Mouse (Mus musculus): ENCODE results near the gene Rps2. TPM values are rescaled to one million over a fixed set of nuclear protein-coding genes. Genes with fewer than 3 reads are reported as not detected.

The Rps2 gene
- polyA plus RNA-seq, 1 experiment from 2014 or later, result 1,693 TPM

DNA sequence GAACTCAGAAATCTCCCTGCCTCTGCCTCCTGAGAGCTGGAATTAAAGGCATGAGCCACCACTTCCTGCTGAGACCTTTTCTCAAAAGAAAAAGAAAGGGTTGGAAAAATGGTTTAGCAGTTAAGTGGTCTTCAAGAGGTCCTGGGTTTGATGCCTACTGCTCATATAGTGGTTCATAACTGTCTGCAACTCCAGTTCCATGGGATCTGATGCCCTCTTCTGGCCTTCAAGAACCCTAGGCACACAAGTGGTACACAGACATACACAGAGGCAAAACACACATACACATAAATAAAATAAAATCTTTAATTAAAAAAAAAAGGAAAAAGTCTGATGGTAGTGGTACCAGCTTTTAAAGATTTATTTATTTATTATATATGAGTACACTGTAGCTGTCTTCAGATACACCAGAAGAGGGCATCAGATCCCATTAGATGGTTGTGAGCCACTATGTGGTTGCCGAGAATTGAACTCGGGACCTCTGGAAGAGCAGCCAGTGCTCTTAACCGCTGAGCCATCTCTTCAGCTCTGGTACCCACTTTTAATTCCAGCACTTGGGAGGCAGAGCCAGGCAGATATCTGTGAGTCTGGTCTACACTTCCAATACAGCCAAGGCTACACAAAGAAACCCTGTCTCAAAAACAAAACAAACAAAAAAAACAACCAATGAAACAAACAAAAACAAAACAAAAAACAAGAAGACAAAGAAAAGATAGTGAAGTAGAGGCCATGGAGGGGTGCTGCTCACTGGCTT lies 7.9 kb downstream of the Rps2 start:
- H3K4me3 ChIP-seq, result no peak overlapping the region
- 71% methylated on average over 3 of the region's 3 CpGs for WGBS
- peaks cover 18% of the 10 kb centered on the region for H3K36me3 ChIP-seq (replicated peaks)
- no peak for DNase-seq (ENCODE audit: low spot score)
- H3K27ac ChIP-seq (replicated peaks), result no peak overlapping the region
- H3K27me3 ChIP-seq (replicated peaks; ENCODE audit: low read depth, poor library complexity, severe bottlenecking), result no peaks in the 10 kb centered on the region
- peaks cover 32% of the 10 kb centered on the region for H3K4me1 ChIP-seq
- no peaks in the 10 kb centered on the region for H3K9me3 ChIP-seq

DNA sequence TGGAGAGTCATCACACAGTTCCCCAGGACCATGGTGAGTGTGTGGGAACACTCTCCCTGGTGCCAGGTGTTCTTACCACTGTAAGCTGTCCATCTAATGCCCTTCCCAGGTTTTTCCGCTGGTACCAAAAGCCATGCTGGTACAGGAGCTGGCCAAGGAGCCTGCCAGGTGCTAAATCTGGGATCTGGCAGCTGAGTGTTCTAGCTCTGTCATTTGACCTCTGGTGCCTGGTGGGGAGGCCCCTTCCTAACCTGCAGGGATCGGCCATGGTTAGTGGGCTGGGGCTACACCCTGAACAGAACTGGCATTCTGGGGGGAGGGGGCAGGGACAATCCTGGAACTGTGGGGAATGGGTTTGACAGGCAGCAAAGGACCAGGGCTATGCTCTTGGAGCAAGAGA lies 9.7 kb downstream of the Rps2 start, which contains the start of gene Rpl3l:
Gene Rpl3l (plus strand): TSS at position 203 of the 400 bp plus-strand sequence.
- H3K36me3 ChIP-seq (replicated peaks), result peaks cover under 1% of the 10 kb centered on the region
- 0 out of 2 replicates have a peak, but pooled peaks cover 8% of the 10 kb centered on the region for H3K27me3 ChIP-seq (replicated peaks; ENCODE audit: low read depth, poor library complexity, severe bottlenecking)
- peaks cover 17% of the 10 kb centered on the region for H3K4me1 ChIP-seq
- 74% methylated on average over 2 of the region's 2 CpGs for WGBS
- no peaks in the 10 kb centered on the region for H3K9me3 ChIP-seq
- no peak within 1 kb of the TSS for H3K4me3 ChIP-seq
- no peak for DNase-seq (ENCODE audit: low spot score)
- H3K27ac ChIP-seq (replicated peaks), result no peak within 1 kb of the TSS

DNA sequence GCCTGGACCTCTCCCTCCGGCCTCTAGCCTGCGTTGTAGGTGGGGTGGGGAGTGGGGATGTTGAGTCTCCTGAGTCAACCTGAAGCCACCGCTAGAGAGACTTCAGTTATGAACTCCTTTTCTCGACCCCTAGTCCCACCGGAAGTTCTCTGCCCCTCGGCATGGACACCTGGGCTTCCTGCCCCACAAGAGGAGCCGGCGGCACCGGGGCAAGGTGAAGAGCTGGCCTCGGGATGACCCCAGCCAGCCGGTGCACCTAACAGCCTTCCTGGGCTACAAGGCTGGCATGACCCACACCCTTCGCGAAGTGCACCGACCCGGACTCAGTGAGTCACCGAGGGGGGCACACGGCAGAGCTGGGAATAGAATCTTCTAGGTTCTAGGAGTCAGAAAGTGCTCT lies 10.3 kb downstream of the Rps2 start:
- H3K27me3 ChIP-seq (replicated peaks; ENCODE audit: low read depth, poor library complexity, severe bottlenecking), result 0 out of 2 replicates have a peak, but pooled peaks cover 9% of the 10 kb centered on the region
- WGBS, result 74% methylated on average over 17 of the region's 17 CpGs
- H3K4me1 ChIP-seq, result peaks cover 12% of the 10 kb centered on the region
- H3K27ac ChIP-seq (replicated peaks), result no peak overlapping the region
- H3K36me3 ChIP-seq (replicated peaks), result no peaks in the 10 kb centered on the region
- H3K9me3 ChIP-seq, result no peaks in the 10 kb centered on the region
- DNase-seq (ENCODE audit: low spot score), result no peak
- no peak overlapping the region for H3K4me3 ChIP-seq

DNA sequence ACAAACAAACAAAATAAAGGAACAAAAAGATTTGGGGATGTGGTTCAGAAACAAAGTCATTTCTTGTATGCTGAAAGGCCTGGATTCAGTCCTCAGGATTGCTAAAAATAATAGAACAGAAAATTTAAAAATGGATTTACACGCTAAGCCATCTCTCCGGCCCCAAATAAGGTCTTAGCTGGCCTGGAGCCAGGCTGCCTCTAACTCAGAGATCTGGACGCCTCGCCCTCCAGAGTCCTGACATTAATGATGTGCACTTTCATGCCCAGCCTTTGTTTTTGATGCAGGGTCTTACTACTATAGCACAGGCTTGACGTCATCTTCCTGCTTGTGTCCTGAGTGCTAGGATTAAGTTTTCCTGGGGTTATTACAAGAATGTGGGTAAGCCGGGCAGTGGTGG lies 11.2 kb downstream of the Rps2 start:
- no peak for DNase-seq (ENCODE audit: low spot score)
- WGBS, result 90% methylated on average over 6 of the region's 6 CpGs
- H3K9me3 ChIP-seq, result no peaks in the 10 kb centered on the region

DNA sequence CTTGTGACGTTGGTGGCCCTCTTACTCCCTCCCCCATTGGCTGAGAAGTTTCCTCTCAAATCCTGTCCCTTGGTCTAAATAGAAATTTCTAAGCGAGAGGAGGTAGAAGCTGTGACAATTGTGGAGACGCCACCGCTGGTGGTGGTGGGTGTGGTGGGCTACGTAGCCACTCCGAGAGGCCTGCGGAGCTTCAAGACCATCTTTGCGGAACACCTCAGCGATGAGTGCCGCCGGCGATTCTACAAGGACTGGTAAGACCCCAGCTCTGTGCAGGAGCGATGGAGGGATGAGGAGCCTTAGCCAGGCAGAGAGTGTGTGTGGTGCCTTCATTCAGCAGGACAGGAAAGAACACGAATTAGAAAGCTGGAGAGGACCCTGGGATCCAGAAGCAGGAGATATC lies 12.9 kb downstream of the Rps2 start:
- DNase-seq (ENCODE audit: low spot score), result no peak
- H3K4me3 ChIP-seq, result no peak overlapping the region

More for the DNA sequence above, 11.2 kb downstream of the Rps2 start:
- H3K27me3 ChIP-seq (replicated peaks; ENCODE audit: low read depth, poor library complexity, severe bottlenecking), result peaks cover 15% of the 10 kb centered on the region; the same call in 1 of the 2 replicates
- no peak overlapping the region for H3K27ac ChIP-seq (replicated peaks)
- H3K36me3 ChIP-seq (replicated peaks), result no peaks in the 10 kb centered on the region
- no peak overlapping the region for H3K4me3 ChIP-seq
- H3K4me1 ChIP-seq, result peaks cover 5% of the 10 kb centered on the region

DNA sequence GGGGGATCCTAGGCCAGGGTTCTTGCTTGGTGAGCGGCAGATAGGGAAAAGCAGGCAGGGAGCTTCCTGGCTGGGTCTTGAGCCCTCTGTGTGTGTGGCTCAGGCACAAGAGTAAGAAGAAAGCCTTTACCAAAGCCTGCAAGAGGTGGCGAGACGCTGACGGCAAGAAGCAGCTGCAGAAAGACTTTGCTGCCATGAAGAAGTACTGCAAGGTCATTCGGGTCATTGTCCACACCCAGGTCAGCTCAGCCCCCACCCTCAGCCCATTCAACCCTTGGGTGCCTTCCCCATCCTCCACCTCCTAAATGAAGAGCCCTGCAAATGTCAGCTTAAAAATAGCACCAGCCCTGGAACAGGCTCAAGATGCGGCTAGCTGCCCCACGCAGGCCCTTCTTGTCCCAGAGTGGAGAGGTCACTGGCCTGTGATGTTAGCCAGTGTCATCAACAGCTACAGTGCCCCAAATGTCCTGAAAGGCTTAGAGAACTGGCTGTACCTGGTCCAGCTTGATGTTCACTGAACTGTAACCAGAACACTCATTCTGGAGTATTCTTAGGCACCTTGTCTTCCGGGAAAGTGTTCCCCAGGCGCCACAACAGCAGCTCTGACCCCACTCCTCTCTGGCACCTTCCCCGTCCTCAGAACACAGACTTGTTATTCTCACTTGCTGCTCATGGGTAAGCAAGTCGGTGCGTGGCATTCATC lies 14.5 kb downstream of the Rps2 start:
- no peaks in the 10 kb centered on the region for H3K9me3 ChIP-seq
- no peak for DNase-seq (ENCODE audit: low spot score)
- peaks cover 15% of the 10 kb centered on the region; the same call in 1 of the 2 replicates for H3K27me3 ChIP-seq (replicated peaks; ENCODE audit: low read depth, poor library complexity, severe bottlenecking)
- H3K4me1 ChIP-seq, result peaks cover 19% of the 10 kb centered on the region
- WGBS, result 81% methylated on average over 12 of the region's 12 CpGs
- no peak overlapping the region for H3K4me3 ChIP-seq
- no peak overlapping the region for H3K27ac ChIP-seq (replicated peaks)
- no peaks in the 10 kb centered on the region for H3K36me3 ChIP-seq (replicated peaks)

More for the DNA sequence above, 12.9 kb downstream of the Rps2 start:
- 82% methylated on average over 14 of the region's 14 CpGs for WGBS
- H3K9me3 ChIP-seq, result no peaks in the 10 kb centered on the region
- peaks cover 3% of the 10 kb centered on the region for H3K4me1 ChIP-seq
- H3K27me3 ChIP-seq (replicated peaks; ENCODE audit: low read depth, poor library complexity, severe bottlenecking), result peaks cover 15% of the 10 kb centered on the region; the same call in 1 of the 2 replicates
- H3K36me3 ChIP-seq (replicated peaks), result no peaks in the 10 kb centered on the region
- no peak overlapping the region for H3K27ac ChIP-seq (replicated peaks)

DNA sequence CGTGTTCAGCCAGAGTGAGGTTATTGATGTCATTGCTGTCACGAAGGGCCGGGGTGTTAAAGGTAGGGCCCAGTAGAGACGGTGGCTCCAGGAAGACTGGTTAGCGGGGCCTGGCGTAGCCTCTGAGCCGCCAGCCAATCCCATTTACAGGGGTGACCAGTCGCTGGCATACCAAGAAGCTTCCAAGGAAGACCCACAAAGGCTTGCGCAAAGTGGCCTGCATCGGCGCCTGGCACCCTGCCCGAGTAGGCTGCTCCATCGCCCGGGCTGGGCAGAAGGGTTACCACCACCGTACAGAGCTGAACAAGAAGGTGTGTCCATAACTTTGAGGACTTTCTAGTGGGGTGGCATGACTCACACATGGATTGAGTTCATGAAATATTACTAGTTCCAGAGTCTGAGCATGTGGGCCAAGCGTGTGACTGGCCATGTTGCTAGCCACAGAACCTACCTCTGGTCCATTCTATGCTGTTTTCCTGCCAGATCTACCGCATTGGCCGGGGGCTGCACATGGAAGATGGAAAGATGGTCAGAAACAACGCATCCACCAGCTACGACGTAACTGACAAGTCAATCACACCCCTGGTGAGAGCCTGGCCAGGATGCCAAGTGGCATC lies 15.6 kb downstream of the Rps2 start:
- Histone ChIP-seq H3K27me3 (replicated peaks; ENCODE audit: low read depth, poor library complexity, severe bottlenecking) (peaks cover 15% of the 10 kb centered on the region; the same call in 1 of the 2 replicates), H3K4me1 (peaks cover 23% of the 10 kb centered on the region), H3K36me3 (replicated peaks) (no peaks in the 10 kb centered on the region), H3K9me3 (no peaks in the 10 kb centered on the region), H3K27ac (replicated peaks) (no peak overlapping the region), H3K4me3 (no peak overlapping the region)
- WGBS, result 90% methylated on average over 21 of the region's 21 CpGs
- DNase-seq (ENCODE audit: low spot score), result no peak

DNA sequence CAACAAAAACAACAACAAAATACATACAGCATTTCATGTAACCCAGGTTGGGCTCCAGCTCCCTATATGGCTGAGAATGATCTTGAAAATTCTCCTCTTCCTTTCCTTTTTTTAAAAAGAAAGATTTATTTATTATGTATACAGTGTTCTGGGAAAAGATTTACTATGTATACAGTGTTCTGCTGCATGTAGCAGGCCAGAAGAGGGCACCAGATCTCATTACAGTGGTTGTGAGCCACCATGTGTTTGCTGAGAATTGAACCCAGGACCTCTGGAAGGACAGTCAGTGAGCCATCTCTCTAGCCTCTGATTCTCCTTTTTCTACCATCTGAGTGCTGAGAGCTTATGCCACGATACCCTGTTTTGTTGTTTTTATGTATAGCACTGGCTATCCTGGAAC lies 16.6 kb downstream of the Rps2 start:
- no peaks in the 10 kb centered on the region for H3K9me3 ChIP-seq
- peaks cover 23% of the 10 kb centered on the region for H3K4me1 ChIP-seq
- no peak for DNase-seq (ENCODE audit: low spot score)
- H3K27ac ChIP-seq (replicated peaks), result no peak overlapping the region
- H3K36me3 ChIP-seq (replicated peaks), result no peaks in the 10 kb centered on the region
- H3K27me3 ChIP-seq (replicated peaks; ENCODE audit: low read depth, poor library complexity, severe bottlenecking), result peaks cover 15% of the 10 kb centered on the region; the same call in 1 of the 2 replicates
- 83% methylated on average over 1 of the region's 1 CpGs for WGBS
- no peak overlapping the region for H3K4me3 ChIP-seq

DNA sequence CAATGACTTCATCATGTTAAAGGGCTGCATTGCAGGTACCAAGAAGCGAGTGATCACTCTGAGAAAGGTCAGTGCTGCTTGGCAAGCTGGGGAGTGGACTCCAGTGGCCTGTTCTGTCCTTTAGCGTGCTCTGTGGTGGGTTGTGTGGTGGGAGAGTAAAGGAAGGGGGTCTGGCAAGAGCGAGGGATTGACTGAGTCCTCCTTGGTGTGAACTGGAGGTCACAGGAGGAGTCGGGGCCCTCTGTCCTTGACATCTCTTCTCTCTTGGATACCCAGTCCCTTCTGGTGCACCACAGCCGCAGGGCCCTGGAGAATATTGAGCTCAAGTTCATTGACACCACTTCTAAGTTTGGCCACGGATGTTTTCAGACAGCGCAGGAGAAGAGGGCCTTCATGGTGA lies 17.5 kb downstream of the Rps2 start:
- peak overlapping the region; percentile 79; the same call in 1 of the 2 replicates for H3K4me3 ChIP-seq
- no peaks in the 10 kb centered on the region for H3K9me3 ChIP-seq
- peaks cover 6% of the 10 kb centered on the region; the same call in 1 of the 2 replicates for H3K36me3 ChIP-seq (replicated peaks)
- DNase-seq (ENCODE audit: low spot score), result no peak
- WGBS, result 87% methylated on average over 7 of the region's 7 CpGs
- H3K4me1 ChIP-seq, result peaks cover 23% of the 10 kb centered on the region
- H3K27me3 ChIP-seq (replicated peaks; ENCODE audit: low read depth, poor library complexity, severe bottlenecking), result peaks cover 15% of the 10 kb centered on the region; the same call in 1 of the 2 replicates
- no peak overlapping the region for H3K27ac ChIP-seq (replicated peaks)

DNA sequence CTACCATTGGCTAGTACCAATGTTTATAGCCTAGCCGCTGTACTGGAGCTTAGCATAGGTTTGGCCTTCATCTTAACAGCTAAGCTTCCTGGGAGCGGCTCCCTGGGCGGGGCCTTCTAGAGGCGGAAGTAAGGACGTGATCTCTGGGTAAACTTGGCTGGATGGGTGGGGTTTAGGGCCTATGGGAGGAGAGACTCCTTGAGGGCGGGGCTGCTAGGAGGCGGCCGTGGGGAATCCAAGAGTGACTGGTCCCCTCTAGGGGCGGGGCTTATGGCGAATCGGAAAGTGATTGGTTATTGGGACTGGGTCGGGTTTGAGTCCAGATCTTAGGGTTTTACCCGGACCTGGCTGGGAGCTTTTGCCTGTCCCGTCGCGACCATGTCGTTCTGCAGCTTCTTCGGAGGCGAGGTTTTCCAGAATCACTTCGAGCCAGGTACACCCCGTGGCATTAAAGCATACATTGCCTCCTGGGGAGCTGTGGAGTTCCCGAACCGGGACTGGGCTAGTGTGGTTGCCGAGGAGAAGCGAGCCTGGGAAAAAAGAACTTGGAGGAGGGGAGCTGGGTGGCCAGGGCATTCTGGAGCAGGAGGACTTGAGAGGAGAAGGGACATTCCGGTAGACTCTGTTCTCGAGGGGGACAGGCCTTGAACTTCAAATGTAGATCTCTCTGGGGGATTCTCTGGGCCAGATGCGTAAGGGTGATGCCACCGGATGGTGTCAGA lies 18.6 kb downstream of the Rps2 start, which contains the start of gene Msrb1:
Gene Msrb1 (plus strand): TSS at position 313 of the 722 bp plus-strand sequence.
- Histone ChIP-seq H3K9me3 (no peaks in the 10 kb centered on the region), H3K36me3 (replicated peaks) (peaks cover 11% of the 10 kb centered on the region; the same call in 1 of the 2 replicates), H3K4me1 (peaks cover 23% of the 10 kb centered on the region), H3K4me3 (peak within 1 kb of the TSS; percentile 79), H3K27ac (replicated peaks) (peak within 1 kb of the TSS; percentile 82), H3K27me3 (replicated peaks; ENCODE audit: low read depth, poor library complexity, severe bottlenecking) (peaks cover 15% of the 10 kb centered on the region; the same call in 1 of the 2 replicates)
- peak; percentile 96 for DNase-seq (ENCODE audit: low spot score)
- 2% methylated on average over 29 of the region's 29 CpGs for WGBS

DNA sequence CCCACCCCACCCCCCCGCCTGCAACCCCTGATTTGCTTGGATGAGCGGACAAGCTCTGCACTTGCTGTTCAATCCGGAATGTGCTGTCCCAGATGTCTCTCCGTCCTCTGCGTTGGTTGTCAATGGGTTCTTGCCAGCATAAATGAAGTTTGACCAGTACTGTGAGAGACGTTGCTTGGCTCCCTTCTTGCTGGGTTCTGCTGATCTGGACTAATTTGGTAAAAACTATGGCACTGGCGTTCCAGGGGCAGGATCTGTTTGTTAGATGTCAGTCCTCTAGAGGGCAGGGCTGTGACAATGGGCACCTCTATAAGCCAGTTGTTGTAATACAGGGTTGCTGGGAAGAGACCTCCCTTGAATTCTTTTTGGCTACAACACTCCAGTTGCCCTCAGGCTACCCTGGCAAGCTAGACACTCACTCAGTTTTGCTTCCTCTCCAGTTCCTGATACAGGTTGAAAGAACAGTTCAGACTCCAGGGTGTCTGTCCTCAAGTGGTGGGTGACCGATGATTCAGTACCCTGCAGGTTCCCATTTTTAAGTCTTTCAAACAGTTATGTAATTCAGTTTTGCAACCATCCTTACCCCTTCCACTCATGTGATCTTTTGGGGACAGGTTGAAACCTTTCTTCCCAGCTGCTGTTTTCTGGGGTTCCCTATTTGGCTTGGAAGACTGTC lies 19.4 kb downstream of the Rps2 start:
- Histone ChIP-seq H3K4me1 (peaks cover 23% of the 10 kb centered on the region), H3K9me3 (no peaks in the 10 kb centered on the region), H3K27me3 (replicated peaks; ENCODE audit: low read depth, poor library complexity, severe bottlenecking) (peaks cover 10% of the 10 kb centered on the region; the same call in 1 of the 2 replicates), H3K4me3 (peak overlapping the region; percentile 79), H3K27ac (replicated peaks) (peak overlapping the region; percentile 82; the same call in 1 of the 2 replicates), H3K36me3 (replicated peaks) (peaks cover 16% of the 10 kb centered on the region)
- DNase-seq (ENCODE audit: low spot score), result no peak
- WGBS, result 24% methylated on average over 8 of the region's 8 CpGs
